Mouse (Mus musculus) testis, adult 2 months (tissue): ENCODE data around the gene Bhlhe41. TPM values are rescaled to one million over a fixed set of nuclear protein-coding genes. Genes with fewer than 3 reads are reported as not detected.

Experiments
- H3K27ac ChIP-seq: fragments of 200-500 bp; 2 replicates; pipeline ENCODE4 v1.5.1; 2012; ENCODE audit warnings: low read depth, low read length; ENCODE audit not compliant: control insufficient read depth, insufficient read depth
- H3K27me3 ChIP-seq: fragments of 200-500 bp; 2 replicates; pipeline ENCODE4 v1.6.1; 2012; ENCODE audit warnings: mild to moderate bottlenecking, low read length, moderate library complexity; ENCODE audit not compliant: control insufficient read depth, insufficient read depth
- H3K36me3 ChIP-seq: fragments of 200-500 bp; 2 replicates; pipeline ENCODE4 v1.6.1; 2012; ENCODE audit warnings: mild to moderate bottlenecking, low read length; ENCODE audit not compliant: control insufficient read depth, insufficient read depth
- H3K4me1 ChIP-seq: fragments of 200-500 bp; 2 replicates; pipeline ENCODE4 v1.6.1; 2012; ENCODE audit warnings: low read length; ENCODE audit not compliant: control insufficient read depth, insufficient read depth
- H3K4me3 ChIP-seq: fragments of 200-500 bp; 2 replicates; pipeline ENCODE4 v1.5.1; 2012; ENCODE audit warnings: low read depth, mild to moderate bottlenecking, low read length, moderate library complexity, mixed read lengths; ENCODE audit not compliant: control insufficient read depth
- CTCF ChIP-seq: fragments of 200-500 bp; IDR thresholded peaks from 2 replicates; pipeline ENCODE4 v1.5.1; 2012; ENCODE audit warnings: low read depth, mild to moderate bottlenecking, inconsistent platforms, low read length, moderate library complexity; ENCODE audit not compliant: control insufficient read depth, insufficient read depth, insufficient replicate concordance
- POLR2A ChIP-seq: fragments of 200-500 bp; IDR thresholded peaks from 2 replicates; pipeline ENCODE4 v1.6.1; 2012; ENCODE audit warnings: low read depth, mild to moderate bottlenecking, inconsistent platforms, low read length, moderate library complexity; ENCODE audit not compliant: control insufficient read depth
- polyA plus RNA-seq: library from polyadenylated mRNA; depleted of rRNA; stranded (reverse); fragments of >200 nt; gene quantifications from 2 replicates; pipeline ENCODE4 v1.2.3, GENCODE M21; 2012

Bhlhe41 gene
- polyA plus RNA-seq, 1 experiment = 0.40 TPM

DNA sequence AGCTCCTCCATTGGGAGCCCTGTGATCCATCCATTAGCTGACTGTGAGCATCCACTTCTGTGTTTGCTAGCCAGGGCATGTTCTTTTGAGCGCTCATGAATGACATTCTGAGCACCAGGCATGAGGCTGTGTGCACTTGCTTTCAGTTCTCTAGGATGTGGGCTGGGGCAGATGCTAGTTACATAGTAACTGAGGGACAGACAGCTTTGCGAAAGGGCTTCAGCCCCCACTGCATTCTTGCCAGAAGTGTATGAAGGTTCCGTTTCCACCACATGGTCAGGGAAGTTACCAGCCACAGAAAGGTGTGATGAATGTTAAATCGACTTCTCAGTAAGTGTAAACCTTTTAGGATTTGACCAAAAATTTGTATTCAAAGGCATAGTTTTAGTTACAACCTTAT lies 18.3 kb upstream of the Bhlhe41 start:
- Histone ChIP-seq H3K27ac (no peak overlapping the region), H3K27me3 (no peaks in the 10 kb centered on the region), H3K4me1 (no peaks in the 10 kb centered on the region), H3K4me3 (no peak overlapping the region), H3K36me3 (no peaks in the 10 kb centered on the region)
- TF ChIP-seq POLR2A = no peak
- no peak for TF ChIP-seq CTCF

GRCm38 (mm10) chr6:145883010-145883409 lies 17.7 kb upstream of the Bhlhe41 start:
- TF ChIP-seq POLR2A (no peak), CTCF (no peak)
- Histone ChIP-seq H3K36me3 (no peaks in the 10 kb centered on the region), H3K4me3 (no peak overlapping the region), H3K4me1 (no peaks in the 10 kb centered on the region), H3K27me3 (no peaks in the 10 kb centered on the region), H3K27ac (no peak overlapping the region)

DNA sequence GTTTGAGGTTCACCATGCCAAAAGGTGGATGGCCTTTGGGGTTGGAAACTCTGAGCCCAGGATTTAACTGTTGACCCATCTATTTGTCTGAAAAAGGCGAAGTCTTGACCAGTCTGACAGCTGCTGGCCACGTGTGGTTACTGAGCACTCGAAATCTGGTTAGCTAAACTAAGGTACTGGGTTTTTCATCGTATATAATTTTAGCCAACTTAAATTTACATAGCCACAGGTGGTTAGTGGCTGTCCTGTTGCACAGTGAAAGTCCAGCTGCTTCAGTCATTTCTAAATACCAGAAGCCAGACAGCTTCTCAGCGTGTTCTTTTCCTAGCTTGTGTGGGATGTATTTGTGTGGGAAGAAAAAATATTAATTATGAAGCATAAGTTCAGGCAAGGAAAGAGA lies 15.3 kb upstream of the Bhlhe41 start:
- no peak for TF ChIP-seq CTCF
- Histone ChIP-seq H3K36me3 (no peaks in the 10 kb centered on the region), H3K27me3 (no peaks in the 10 kb centered on the region), H3K4me3 (no peak overlapping the region), H3K4me1 (no peaks in the 10 kb centered on the region), H3K27ac (no peak overlapping the region)

DNA sequence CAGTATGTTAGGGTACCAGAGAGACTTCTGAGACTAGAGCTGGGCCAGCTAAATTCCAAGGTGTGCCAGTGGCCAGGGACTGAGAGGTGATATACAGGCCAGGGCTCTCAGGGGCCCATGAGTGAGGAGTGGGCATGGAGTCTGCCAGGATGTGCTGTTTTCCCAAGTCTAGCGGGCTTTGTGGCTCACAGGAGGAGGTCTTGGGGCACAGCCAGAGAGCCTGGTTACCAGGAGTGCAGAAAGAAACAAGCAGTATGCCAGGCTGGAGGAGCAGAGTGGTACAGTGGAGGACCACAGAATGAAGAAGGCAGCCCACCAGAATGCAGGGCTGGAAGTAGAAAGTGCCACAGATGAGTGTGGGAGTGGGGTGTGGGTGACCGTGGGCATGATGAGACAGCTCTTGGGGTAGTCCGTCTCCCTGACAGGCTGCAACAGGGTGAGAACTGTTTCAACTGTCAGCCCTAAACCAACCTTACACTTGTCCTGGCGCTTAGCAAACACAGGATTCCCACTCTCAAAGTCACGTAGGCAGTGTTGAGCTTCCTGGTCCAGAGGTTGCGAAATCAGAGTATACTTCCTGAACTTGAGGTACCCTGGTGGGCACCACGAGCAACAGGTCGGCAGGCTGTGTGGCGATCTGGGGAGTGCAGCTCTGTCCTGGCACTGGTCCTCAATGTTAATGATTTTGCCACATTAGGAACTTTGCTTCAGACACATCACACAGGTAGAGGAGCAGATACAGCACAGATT lies 11.8 kb upstream of the Bhlhe41 start:
- H3K27me3 ChIP-seq = no peaks in the 10 kb centered on the region
- TF ChIP-seq POLR2A (no peak), CTCF (no peak)
- H3K4me1 ChIP-seq = no peaks in the 10 kb centered on the region
- H3K27ac ChIP-seq = no peak overlapping the region
- no peak overlapping the region for H3K4me3 ChIP-seq
- H3K36me3 ChIP-seq = no peaks in the 10 kb centered on the region

GRCm38 (mm10) chr6:145873354-145873753 lies 8.0 kb upstream of the Bhlhe41 start:
- Histone ChIP-seq H3K27ac (no peak overlapping the region), H3K4me3 (no peak overlapping the region), H3K27me3 (no peaks in the 10 kb centered on the region), H3K36me3 (no peaks in the 10 kb centered on the region), H3K4me1 (no peaks in the 10 kb centered on the region)
- TF ChIP-seq POLR2A (no peak), CTCF (no peak)

DNA sequence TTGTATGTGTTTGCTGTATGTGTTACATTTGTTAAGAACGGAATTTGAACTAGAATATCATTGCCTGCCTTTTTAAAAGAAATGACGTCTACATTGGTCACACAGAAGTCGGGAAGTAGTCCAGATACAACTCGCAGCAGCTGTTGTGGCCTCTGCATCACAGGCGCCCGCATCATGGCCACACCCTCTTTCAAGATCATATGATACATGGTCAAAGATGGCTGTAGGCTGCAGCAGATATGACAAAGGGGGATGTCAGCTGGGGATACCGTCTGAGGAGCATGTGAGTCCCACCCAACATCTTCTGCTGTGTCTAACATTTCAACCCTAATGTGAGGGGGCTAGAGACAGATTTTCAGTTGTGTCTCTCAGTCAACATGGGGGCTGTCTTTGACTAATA lies 6.7 kb upstream of the Bhlhe41 start:
- Histone ChIP-seq H3K27me3 (no peaks in the 10 kb centered on the region), H3K27ac (no peak overlapping the region), H3K4me1 (no peaks in the 10 kb centered on the region), H3K36me3 (no peaks in the 10 kb centered on the region), H3K4me3 (no peak overlapping the region)
- TF ChIP-seq CTCF (no peak), POLR2A (no peak)

DNA sequence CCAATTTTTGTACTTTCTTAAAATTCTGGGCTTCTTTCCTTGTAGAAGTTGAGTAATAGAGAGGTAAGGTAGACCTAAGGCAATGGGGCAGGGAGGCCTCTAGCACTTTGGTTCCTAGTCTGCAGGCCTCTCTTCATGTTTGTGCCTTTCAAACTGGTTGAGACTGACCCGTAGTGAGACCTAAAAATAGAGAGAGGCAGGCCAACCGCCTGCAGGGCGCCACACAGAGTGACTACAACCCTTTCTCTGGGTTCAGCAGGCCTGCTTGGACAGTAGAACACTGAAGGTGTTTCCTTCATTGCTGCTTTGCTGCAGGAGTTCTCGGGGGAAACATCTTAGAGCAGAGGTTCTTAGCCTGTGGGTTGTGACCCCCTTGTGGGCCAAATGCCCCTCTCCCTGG lies 5.6 kb upstream of the Bhlhe41 start:
- Histone ChIP-seq H3K27ac (no peak overlapping the region), H3K4me1 (peaks cover 1% of the 10 kb centered on the region), H3K27me3 (no peaks in the 10 kb centered on the region), H3K36me3 (no peaks in the 10 kb centered on the region), H3K4me3 (no peak overlapping the region)
- TF ChIP-seq CTCF (no peak), POLR2A (no peak)
